Mouse (Mus musculus): ENCODE measurements around the gene Fancc.

- TF ChIP-seq FLI1 (IDR thresholded peaks at IDR 0.05; ENCODE audit: low read length) (no peak), GATA1 (IDR thresholded peaks at IDR 0.05; ENCODE audit: borderline replicate concordance, low read length) (no peak)
Measured at GRCm38 (mm10) chr13:63431030-63431856, 65.8 kb downstream of the Fancc start.
